Mouse (Mus musculus) common myeloid progenitor, adult 5-6 weeks (primary cell): ENCODE measurements around the gene Setd4. TPM values are rescaled to one million over a fixed set of nuclear protein-coding genes. Genes with fewer than 3 reads are reported as not detected.

ENCODE experiments used
- ATAC-seq: replicated peaks from 2 replicates; pipeline ENCODE4 v1.8.0; 2016; ENCODE audit warnings: low read depth, mild to moderate bottlenecking, moderate TSS enrichment, inconsistent platforms; ENCODE audit not compliant: poor library complexity, severe bottlenecking
- total RNA-seq: library from RNA; stranded (forward); fragments of 200-1000, 187-1606 nt; gene quantifications from 2 replicates; pipeline ENCODE4 v1.2.3, GENCODE M21; 2017

Setd4 gene
- total RNA-seq, 1 experiment from 2014 or later = 8.0 TPM

DNA sequence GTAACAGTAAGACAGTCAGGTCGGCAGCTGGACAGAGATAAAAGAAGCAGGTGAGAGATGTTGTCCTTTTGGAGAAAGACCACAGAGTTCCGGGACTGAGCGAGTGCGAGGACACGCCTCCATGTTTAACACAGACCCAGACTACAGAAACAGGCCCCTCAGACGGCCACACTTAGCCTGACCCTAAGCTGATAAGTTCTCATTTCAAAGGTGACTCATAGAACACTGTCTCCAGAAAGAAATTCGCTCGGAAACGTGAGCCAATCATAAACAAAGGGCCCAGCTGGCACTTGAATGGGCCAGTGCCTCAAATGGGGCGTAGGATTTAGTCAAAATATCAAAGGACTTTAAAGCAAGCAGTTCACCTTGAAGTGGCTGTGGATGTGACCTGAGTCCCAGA, 54.6 kb downstream of the Setd4 start:
- ATAC-seq = no peak

DNA sequence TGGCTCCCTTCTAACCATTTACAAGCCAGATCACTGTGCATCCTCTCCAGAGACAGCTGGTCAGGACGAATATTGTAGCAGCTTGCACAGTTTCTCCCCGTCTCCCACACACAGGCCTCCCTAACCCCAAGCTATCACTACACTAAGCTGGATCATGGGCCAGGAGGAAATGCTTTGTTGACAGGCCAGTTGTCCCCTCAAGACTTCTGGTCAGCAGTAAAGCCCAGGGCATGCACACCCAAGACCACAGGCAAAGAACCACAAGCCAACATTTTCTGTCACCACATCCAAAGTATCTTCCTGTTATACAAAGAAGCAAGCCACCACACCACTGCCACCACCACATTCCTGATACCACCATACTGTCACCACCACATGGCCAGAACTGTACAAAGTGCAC, 55.8 kb downstream of the Setd4 start:
- ATAC-seq = 0 out of 2 replicates have a peak, but pooled peaks have one; percentile 7

DNA sequence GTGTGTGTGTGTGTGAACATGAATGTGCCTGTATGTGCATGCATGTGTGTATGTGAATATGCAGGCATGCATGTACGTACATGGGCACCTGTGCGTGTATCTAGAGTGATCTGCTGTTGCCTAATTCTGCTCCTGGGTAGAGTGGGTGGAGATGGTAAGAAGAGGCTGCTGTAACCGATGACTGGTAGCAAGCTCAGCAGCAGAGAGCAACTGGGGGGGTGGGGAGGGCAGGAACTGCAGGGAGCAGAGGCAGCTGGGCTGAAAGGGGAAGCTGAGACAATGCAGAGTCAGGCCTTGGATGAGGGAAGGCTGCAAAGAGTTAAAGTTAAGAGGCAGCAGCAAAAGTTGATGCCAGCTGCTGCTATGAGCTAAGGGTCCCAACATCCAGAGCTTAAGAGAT, 56.7 kb downstream of the Setd4 start:
- peak; percentile 59 for ATAC-seq

- ATAC-seq = no peak
These were observed 57.4 kb downstream of the Setd4 start for GRCm38 (mm10) chr16:93546354-93546965.

- no peak for ATAC-seq
These were observed 58.9 kb downstream of the Setd4 start for GRCm38 (mm10) chr16:93544931-93545330.

DNA sequence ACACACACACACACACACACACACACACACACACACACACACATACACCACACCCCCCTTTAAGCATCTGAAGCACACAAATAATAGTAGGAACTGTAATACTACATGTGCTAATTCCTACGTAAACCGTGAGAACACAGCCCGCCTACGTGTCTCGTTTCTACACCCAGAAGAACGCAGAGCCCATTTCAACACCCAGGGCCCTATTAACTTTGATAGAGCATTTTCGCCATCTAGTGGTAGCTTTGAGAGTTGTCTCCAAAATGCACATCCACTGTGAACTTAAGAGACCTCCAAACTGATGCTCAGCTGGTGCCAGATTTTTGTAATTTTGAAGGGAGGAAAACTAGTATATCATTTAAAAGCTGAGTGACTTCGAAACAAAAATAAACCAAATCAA, 60.2 kb downstream of the Setd4 start:
- peak; percentile 81 for ATAC-seq

DNA sequence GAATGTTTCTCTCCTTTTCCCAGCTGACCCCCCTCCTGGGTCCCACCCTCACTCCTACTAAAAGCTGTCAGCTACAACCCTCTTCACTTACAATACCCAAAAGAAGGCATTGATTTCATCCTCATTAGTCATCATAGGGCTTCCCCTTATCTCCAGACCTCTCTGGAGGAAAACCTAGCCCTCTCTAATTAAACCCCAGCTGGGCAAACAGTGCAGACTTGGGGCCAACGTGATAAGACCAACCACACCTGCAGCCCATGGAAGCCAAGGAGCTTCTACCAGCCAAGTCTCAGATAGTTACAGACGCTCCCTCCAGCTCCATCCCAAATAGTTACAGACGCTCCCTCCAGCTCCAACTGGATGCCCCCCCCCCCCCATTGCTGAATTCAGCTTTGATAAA, 64.0 kb downstream of the Setd4 start:
- ATAC-seq = no peak

GRCm38 (mm10) chr16:93535151-93535853, 68.6 kb downstream of the Setd4 start:
- no peak for ATAC-seq

Other genes starting within 250 kb of the Setd4 start
- gene Cbr1, start 1.8 kb upstream of the Setd4 start, total RNA-seq = 26.9 and 36.0 TPM in 2 replicates
- gene Gm5678, start 24.0 kb upstream of the Setd4 start, total RNA-seq = not detected in 2 replicates
- not detected in 2 replicates for gene Cbr3, start 79.2 kb upstream of the Setd4 start, total RNA-seq
- gene Dop1b, start 107.8 kb upstream of the Setd4 start, total RNA-seq = 11.1 and 14.2 TPM in 2 replicates
- gene Morc3, start 228.1 kb upstream of the Setd4 start, total RNA-seq = 123 and 218 TPM in 2 replicates